Mouse (Mus musculus) forebrain, postnatal 0 days (tissue): Measurements from ENCODE around the gene Akap7. TPM values are rescaled to one million over a fixed set of nuclear protein-coding genes. Genes with fewer than 3 reads are reported as not detected.
"Not testable (repeated sequence)": the region's sequence is repeated elsewhere in the genome, so short reads cannot be mapped to it uniquely, and the experiment has no call there.

Source experiments
- ATAC-seq: fragments of 200-750 bp; cut with Nextera tagmentation; 2 replicates; pipeline ENCODE4 v1.8.0; 2017; ENCODE audit warnings: mild to moderate bottlenecking, moderate library complexity
- DNase-seq: peaks from one replicate; pipeline ENCODE4 v3.0.0-alpha.2; 2015
- H3K27ac ChIP-seq: fragments of 300-500 bp; sonication (generic); 2 replicates; pipeline ENCODE4 v1.5.1; 2014; ENCODE audit warnings: low read depth, mild to moderate bottlenecking, antibody characterized with exemption, low read length, moderate library complexity, mixed read lengths
- H3K27me3 ChIP-seq: fragments of 300-500 bp; sonication (generic); 2 replicates; pipeline ENCODE4 v1.6.1; 2014; ENCODE audit warnings: mild to moderate bottlenecking, low read length, mixed read lengths; ENCODE audit not compliant: insufficient read depth
- H3K36me3 ChIP-seq: fragments of 300-500 bp; sonication (generic); 2 replicates; pipeline ENCODE4 v1.6.1; 2014; ENCODE audit warnings: mild to moderate bottlenecking, moderate library complexity; ENCODE audit not compliant: insufficient read depth
- H3K4me1 ChIP-seq: fragments of 300-500 bp; sonication (generic); 2 replicates; pipeline ENCODE4 v1.6.1; 2014; ENCODE audit warnings: antibody characterized with exemption; ENCODE audit not compliant: insufficient read depth
- H3K4me2 ChIP-seq: fragments of 300-500 bp; sonication (generic); 2 replicates; pipeline ENCODE4 v1.6.1; 2014; ENCODE audit warnings: low read depth, mild to moderate bottlenecking, moderate library complexity
- H3K4me3 ChIP-seq: fragments of 300-500 bp; sonication (generic); 2 replicates; pipeline ENCODE4 v1.5.1; 2014; ENCODE audit warnings: low read depth, low read length, mixed read lengths
- H3K9ac ChIP-seq: fragments of 300-500 bp; sonication (generic); 2 replicates; pipeline ENCODE4 v1.6.1; 2014; ENCODE audit warnings: mild to moderate bottlenecking
- H3K9me3 ChIP-seq: fragments of 300-500 bp; sonication (generic); 2 replicates; pipeline ENCODE4 v1.6.1; 2016; ENCODE audit warnings: low read length
- CTCF ChIP-seq: sonication (generic); IDR thresholded peaks from 2 replicates; pipeline ENCODE4 v1.5.1; 2016; ENCODE audit warnings: antibody characterized with exemption, control low read depth, low read depth
- WGBS: fragments of 180-500 bp; shearing (Covaris S2); extraction: QIAGEN DNeasy Blood & Tissue Kit; methylation state at CpG from one replicate; pipeline ENCODE4 v1.1.7; 2014; 5-methylcytosine and 5-hydroxymethylcytosine counted together
- polyA plus RNA-seq: library from polyadenylated mRNA; unstranded; fragments of >200 nt; fragmentation: Nextera tagmentation; extraction: Ambion mirVana; gene quantifications from 2 replicates; pipeline ENCODE4 v1.2.1, GENCODE M21; 2015
- total RNA-seq: library from RNA; depleted of rRNA; stranded (reverse); fragments of >200 nt; gene quantifications from 2 replicates; pipeline ENCODE4 v1.2.3, GENCODE M21; 2014

Gene Akap7
- total and polyA plus RNA-seq, 2 experiments from 2014 or later = 64.2 to 106 TPM

- peak overlapping the region; percentile 28; the same call in 1 of the 2 replicates for H3K9ac ChIP-seq
- peak overlapping the region; percentile 53 for H3K4me3 ChIP-seq
- no peak for ATAC-seq
- TF ChIP-seq CTCF = no peak
- no peaks in the 10 kb centered on the region for H3K9me3 ChIP-seq
- no peak for DNase-seq
- H3K27me3 ChIP-seq = no peaks in the 10 kb centered on the region
- H3K4me1 ChIP-seq = peaks cover 11% of the 10 kb centered on the region; the same call in 1 of the 2 replicates
- no peaks in the 10 kb centered on the region for H3K36me3 ChIP-seq
- 81% methylated on average over 9 of the region's 9 CpGs for WGBS
- H3K4me2 ChIP-seq = peak overlapping the region; percentile 68
- H3K27ac ChIP-seq = no peak overlapping the region
Observed at GRCm38 (mm10) chr10:25198048-25198447, 109.6 kb downstream of the Akap7 start.

DNA sequence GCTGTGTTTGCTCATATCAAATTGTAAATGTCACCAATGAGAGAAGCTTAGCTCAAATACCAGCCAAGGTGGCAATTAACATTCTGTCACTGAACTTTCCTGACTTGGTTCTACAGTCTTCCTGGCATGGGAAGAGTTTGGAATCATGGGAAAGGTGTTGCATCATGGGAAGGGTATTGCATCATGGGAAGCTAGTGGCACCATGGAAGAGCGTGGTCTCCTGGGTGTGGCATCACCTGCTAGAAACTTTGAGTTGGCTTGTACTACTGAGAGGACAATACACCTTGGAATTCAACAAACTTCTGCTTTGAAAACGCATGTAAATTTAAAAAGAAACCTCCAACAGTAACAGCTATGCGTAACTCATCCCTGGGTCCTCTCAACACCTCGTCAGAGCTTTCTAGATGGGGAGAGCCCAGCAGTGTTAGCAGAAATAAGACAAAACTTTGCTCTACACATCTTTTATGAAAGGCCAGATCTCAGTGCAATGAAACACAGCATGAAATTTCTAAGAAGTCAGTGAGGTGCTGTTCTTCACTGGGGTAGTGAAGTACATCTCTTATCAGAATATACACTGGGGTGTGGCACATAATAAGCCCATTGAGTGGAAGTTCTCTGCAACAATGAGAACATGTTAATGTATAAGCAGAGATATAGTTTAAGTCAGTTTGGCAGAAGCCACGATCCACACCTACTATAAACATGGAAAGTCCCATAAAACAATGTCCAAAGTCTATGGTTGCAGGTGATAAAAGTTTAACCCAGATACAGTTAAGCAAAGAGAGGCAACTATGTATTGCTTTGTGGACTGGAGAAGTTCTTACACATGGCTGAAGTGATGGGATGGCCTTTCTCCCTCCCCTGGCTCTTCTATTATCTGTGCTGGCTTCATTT, 115.2 kb downstream of the Akap7 start:
- DNase-seq (no peak), ATAC-seq (no peak)
- H3K4me3 ChIP-seq = no peak overlapping the region
- no peak overlapping the region for H3K4me2 ChIP-seq
- H3K9me3 ChIP-seq = no peaks in the 10 kb centered on the region
- H3K9ac ChIP-seq = no peak overlapping the region
- no peaks in the 10 kb centered on the region for H3K36me3 ChIP-seq
- no peaks in the 10 kb centered on the region for H3K27me3 ChIP-seq
- H3K4me1 ChIP-seq = no peaks in the 10 kb centered on the region
- no peak overlapping the region for H3K27ac ChIP-seq
- WGBS = 88% methylated on average over 5 of the region's 5 CpGs
- TF ChIP-seq CTCF = no peak

- Histone ChIP-seq H3K36me3 (no peaks in the 10 kb centered on the region), H3K4me3 (no peak overlapping the region), H3K9ac (no peak overlapping the region), H3K4me1 (no peaks in the 10 kb centered on the region), H3K27ac (no peak overlapping the region), H3K9me3 (no peaks in the 10 kb centered on the region), H3K27me3 (no peaks in the 10 kb centered on the region), H3K4me2 (no peak overlapping the region)
- no peak for TF ChIP-seq CTCF
- no peak for ATAC-seq
- DNase-seq = no peak
- 94% methylated on average over 4 of the region's 4 CpGs for WGBS
Observed at GRCm38 (mm10) chr10:25191166-25191565, 116.5 kb downstream of the Akap7 start.

DNA sequence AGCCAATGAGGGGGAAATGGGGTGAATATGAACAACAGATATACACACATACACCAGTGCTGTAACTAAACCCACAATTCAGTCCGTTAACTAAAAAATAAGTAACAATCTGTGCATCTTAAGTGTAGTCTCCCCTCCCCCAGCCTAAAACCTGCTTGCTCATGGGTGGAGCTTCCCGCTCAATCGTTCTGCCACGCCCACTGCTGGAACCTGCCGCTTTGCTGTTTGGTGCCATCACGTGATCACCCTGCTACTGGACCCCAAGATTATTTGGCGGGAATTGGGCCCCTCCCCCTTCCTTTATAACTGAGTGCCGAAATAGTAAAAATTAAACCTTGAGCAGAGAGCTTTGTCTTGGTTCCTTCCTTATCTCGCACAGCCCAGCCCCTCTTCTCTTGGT, 121.4 kb downstream of the Akap7 start:
- H3K4me3 ChIP-seq, H3K27ac ChIP-seq, DNase-seq, ATAC-seq, H3K27me3 ChIP-seq, H3K4me2 ChIP-seq, H3K9me3 ChIP-seq, H3K36me3 ChIP-seq, H3K4me1 ChIP-seq, H3K9ac ChIP-seq: not testable (repeated sequence)
- WGBS = 63% methylated on average over 9 of the region's 9 CpGs

- Histone ChIP-seq H3K4me1 (no peaks in the 10 kb centered on the region), H3K4me2 (no peak overlapping the region), H3K27me3 (no peaks in the 10 kb centered on the region), H3K9ac (no peak overlapping the region), H3K27ac (no peak overlapping the region), H3K9me3 (no peaks in the 10 kb centered on the region), H3K36me3 (no peaks in the 10 kb centered on the region), H3K4me3 (no peak overlapping the region)
- no peak for ATAC-seq
- no peak for DNase-seq
- no peak for TF ChIP-seq CTCF
- WGBS = 88% methylated on average over 4 of the region's 4 CpGs
Observed at GRCm38 (mm10) chr10:25185691-25186090, 122.0 kb downstream of the Akap7 start.

DNA sequence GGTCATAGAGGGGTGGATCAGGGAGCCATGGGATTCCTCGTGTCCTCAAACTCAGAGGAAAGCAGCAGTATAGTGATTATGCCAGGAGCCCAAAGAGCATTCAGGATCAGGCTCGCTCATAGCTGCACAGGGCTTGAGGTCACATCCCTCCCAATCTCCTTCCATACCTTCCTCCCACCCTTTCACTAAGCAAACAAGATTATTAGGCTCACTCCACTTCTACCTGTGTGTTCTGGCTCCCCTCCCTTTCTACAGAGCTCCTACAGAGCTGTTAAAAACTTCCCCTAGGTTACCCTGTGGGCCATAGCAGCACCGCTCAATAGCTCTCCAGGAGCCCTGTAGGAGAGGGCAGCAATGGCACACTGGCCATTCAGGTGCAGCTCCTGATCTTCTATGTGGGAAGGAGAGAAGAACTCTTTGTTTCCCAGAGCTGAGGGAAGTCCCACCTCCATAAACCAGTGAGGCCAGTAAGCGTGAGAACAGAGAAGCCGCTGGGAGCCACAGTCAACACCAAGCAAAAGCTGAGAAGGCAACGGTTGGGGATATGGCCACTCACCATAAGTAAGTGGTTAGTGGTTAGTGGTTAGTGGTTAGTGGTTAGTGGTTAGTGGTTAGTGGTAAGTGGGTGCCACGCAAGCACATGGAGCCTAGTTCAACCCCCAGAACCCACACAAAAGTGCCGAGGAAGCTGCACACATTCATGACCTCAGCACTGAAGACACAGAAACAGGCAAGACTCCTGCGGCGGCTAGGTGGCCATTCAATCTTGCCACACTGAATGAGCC, 122.7 kb downstream of the Akap7 start:
- Histone ChIP-seq H3K27me3 (no peaks in the 10 kb centered on the region), H3K36me3 (no peaks in the 10 kb centered on the region), H3K9ac (no peak overlapping the region), H3K4me2 (no peak overlapping the region), H3K4me3 (no peak overlapping the region), H3K4me1 (no peaks in the 10 kb centered on the region), H3K27ac (no peak overlapping the region), H3K9me3 (no peaks in the 10 kb centered on the region)
- TF ChIP-seq CTCF = no peak
- no peak for DNase-seq
- WGBS = 85% methylated on average over 10 of the region's 10 CpGs
- ATAC-seq = no peak

DNA sequence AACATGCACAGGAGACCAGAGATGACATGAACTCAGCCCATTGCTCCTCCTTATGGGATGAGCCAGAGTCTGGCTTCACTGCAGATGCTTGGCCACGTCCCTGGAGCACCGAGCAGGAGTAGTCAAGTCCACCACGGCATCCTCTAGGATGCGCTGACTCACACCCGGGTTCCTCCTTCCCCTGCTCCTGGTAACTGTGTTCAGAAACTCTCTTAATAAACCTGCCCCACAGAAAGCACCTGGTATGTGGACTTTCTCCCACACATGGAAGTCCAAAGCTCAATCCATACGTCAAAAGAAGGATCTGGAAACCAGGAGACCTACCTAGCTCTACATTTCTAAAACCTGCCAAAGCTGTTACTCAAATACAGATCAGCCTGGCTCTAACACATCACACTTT, 124.4 kb downstream of the Akap7 start:
- Histone ChIP-seq H3K9ac (no peak overlapping the region), H3K36me3 (no peaks in the 10 kb centered on the region), H3K4me1 (no peaks in the 10 kb centered on the region), H3K9me3 (no peaks in the 10 kb centered on the region), H3K27ac (no peak overlapping the region), H3K4me2 (no peak overlapping the region), H3K27me3 (no peaks in the 10 kb centered on the region), H3K4me3 (no peak overlapping the region)
- TF ChIP-seq CTCF = no peak
- no peak for ATAC-seq
- 93% methylated on average over 6 of the region's 6 CpGs for WGBS
- no peak for DNase-seq
